Mouse (Mus musculus) erythroid progenitor cell, adult 5-6 weeks (primary cell): Measurements from ENCODE around the gene Gm17555. TPM values are rescaled to one million over a fixed set of nuclear protein-coding genes. Genes with fewer than 3 reads are reported as not detected.
"Not testable (repeated sequence)": the region's sequence is repeated elsewhere in the genome, so short reads cannot be mapped to it uniquely, and the experiment has no call there.

ENCODE experiments used
- ATAC-seq: replicated peaks from 2 replicates; pipeline ENCODE4 v1.8.0; 2016; ENCODE audit warnings: moderate number of reproducible peaks, mild to moderate bottlenecking, moderate TSS enrichment, inconsistent platforms; ENCODE audit not compliant: poor library complexity, low FRiP score, severe bottlenecking
- total RNA-seq, 2 experiments: library from RNA; stranded (forward) in 1 of 2; stranded (reverse) in 1 of 2; fragments of 150-400 nt in 1 of 2; fragments of 186-747, 209-891 nt in 1 of 2; gene quantifications; 2 replicates each; pipeline versions ENCODE4 v1.2.3 to v1.2.4; 2015 to 2017; ENCODE audit warnings: low replicate concordance in 2 of 2

The Gm17555 gene
- total RNA-seq (2015; ENCODE audit: low replicate concordance) (not detected in 2 replicates), total RNA-seq (2017; ENCODE audit: low replicate concordance) (not detected in 2 replicates)

GRCm38 (mm10) chr2:126214800-126215199 lies at the start of gene Gm17555:
Gm17555 (plus strand) TSS chr2:126215100.
- ATAC-seq, result not testable (repeated sequence)

- ATAC-seq, result peak; percentile 97
These were observed 49.5 kb upstream of the Gm17555 start for GRCm38 (mm10) chr2:126165277-126166018.

- ATAC-seq, result peak; percentile 69
These were observed 48.6 kb upstream of the Gm17555 start for GRCm38 (mm10) chr2:126166335-126166734.

- ATAC-seq, result no peak
These were observed 47.9 kb upstream of the Gm17555 start for GRCm38 (mm10) chr2:126166848-126167617.

- no peak for ATAC-seq
These were observed 43.5 kb upstream of the Gm17555 start for GRCm38 (mm10) chr2:126171427-126171826.

- ATAC-seq, result no peak
These were observed 23.6 kb upstream of the Gm17555 start for GRCm38 (mm10) chr2:126191306-126191705.

- ATAC-seq, result peak; percentile 57; the same call in 1 of the 2 replicates
These were observed 22.8 kb upstream of the Gm17555 start for GRCm38 (mm10) chr2:126192129-126192528.

GRCm38 (mm10) chr2:126195631-126196356 lies 19.1 kb upstream of the Gm17555 start:
- no peak for ATAC-seq

- no peak for ATAC-seq
These were observed 15.9 kb upstream of the Gm17555 start for GRCm38 (mm10) chr2:126198971-126199370.

- ATAC-seq, result no peak
These were observed 3.8 kb upstream of the Gm17555 start for GRCm38 (mm10) chr2:126211011-126211680.

- ATAC-seq, result no peak
These were observed 12.7 kb downstream of the Gm17555 start for GRCm38 (mm10) chr2:126227581-126227980.

- ATAC-seq, result no peak
These were observed 16.8 kb downstream of the Gm17555 start for GRCm38 (mm10) chr2:126231731-126232130.

GRCm38 (mm10) chr2:126236905-126237304 lies 22.0 kb downstream of the Gm17555 start:
- ATAC-seq, result no peak

GRCm38 (mm10) chr2:126245446-126245845 lies 30.5 kb downstream of the Gm17555 start:
- no peak for ATAC-seq

GRCm38 (mm10) chr2:126248536-126248935 lies 33.6 kb downstream of the Gm17555 start:
- ATAC-seq, result no peak

- no peak for ATAC-seq
These were observed 37.3 kb downstream of the Gm17555 start for GRCm38 (mm10) chr2:126252211-126252610.
